Mouse (Mus musculus) hindbrain, embryonic 11.5 days (tissue): ENCODE measurements around the gene Sec31a. TPM values are rescaled to one million over a fixed set of nuclear protein-coding genes. Genes with fewer than 3 reads are reported as not detected.

Source experiments
- ATAC-seq: fragments of 200-750 bp; cut with Nextera tagmentation; 2 replicates; pipeline ENCODE4 v1.8.0; 2017; ENCODE audit warnings: mild to moderate bottlenecking, moderate TSS enrichment, moderate library complexity; ENCODE audit not compliant: low FRiP score
- DNase-seq: peaks from one replicate; pipeline ENCODE4 v3.0.0-alpha.2; 2015; ENCODE audit warnings: low spot score
- H3K27ac ChIP-seq: fragments of 300-500 bp; sonication (generic); 2 replicates; pipeline ENCODE4 v1.5.1; 2014; ENCODE audit warnings: mild to moderate bottlenecking, low read depth, low read length
- H3K27me3 ChIP-seq: fragments of 300-500 bp; sonication (generic); 2 replicates; pipeline ENCODE4 v1.6.1; 2014; ENCODE audit warnings: mild to moderate bottlenecking, low read length, moderate library complexity, mixed read lengths; ENCODE audit not compliant: control insufficient read depth, insufficient read depth
- H3K36me3 ChIP-seq: fragments of 300-500 bp; sonication (generic); 2 replicates; pipeline ENCODE4 v1.6.1; 2014; ENCODE audit warnings: mild to moderate bottlenecking, low read length, moderate library complexity, mixed read lengths; ENCODE audit not compliant: control insufficient read depth, insufficient read depth
- H3K4me1 ChIP-seq: fragments of 300-500 bp; sonication (generic); replicated peaks from 2 replicates; pipeline ENCODE4 v1.6.1; 2014; ENCODE audit warnings: low read length, mixed read lengths; ENCODE audit not compliant: control insufficient read depth, insufficient read depth
- H3K4me2 ChIP-seq: fragments of 300-500 bp; sonication (generic); replicated peaks from 2 replicates; pipeline ENCODE4 v1.6.1; 2014; ENCODE audit warnings: mild to moderate bottlenecking, low read depth, low read length
- H3K4me3 ChIP-seq: fragments of 300-500 bp; sonication (generic); 2 replicates; pipeline ENCODE4 v1.5.1; 2014; ENCODE audit warnings: low read depth, low read length
- H3K9ac ChIP-seq: fragments of 300-500 bp; sonication (generic); 2 replicates; pipeline ENCODE4 v1.6.1; 2014; ENCODE audit warnings: low read depth, low read length
- H3K9me3 ChIP-seq: fragments of 300-500 bp; sonication (generic); 2 replicates; pipeline ENCODE4 v1.6.1; 2016; ENCODE audit warnings: low read length; ENCODE audit not compliant: control insufficient read depth
- WGBS: fragments of 180-500 bp; shearing (Covaris S2); extraction: QIAGEN DNeasy Blood & Tissue Kit; methylation state at CpG from one replicate; pipeline ENCODE4 v1.1.7; 2014; 5-methylcytosine and 5-hydroxymethylcytosine counted together
- polyA plus RNA-seq: library from polyadenylated mRNA; unstranded; fragments of >200 nt; fragmentation: Nextera tagmentation; extraction: Ambion mirVana; gene quantifications from 2 replicates; pipeline ENCODE4 v1.2.1, GENCODE M21; 2014

The Sec31a gene
- polyA plus RNA-seq, 1 experiment from 2014 or later, result 107 TPM

- no peak overlapping the region for H3K4me3 ChIP-seq
- no peaks in the 10 kb centered on the region for H3K4me1 ChIP-seq
- H3K9ac ChIP-seq, result no peak overlapping the region
- WGBS, result 97% methylated on average over 18 of the region's 18 CpGs
- 0 out of 2 replicates have a peak, but pooled peaks cover 14% of the 10 kb centered on the region for H3K36me3 ChIP-seq
- no peak overlapping the region for H3K27ac ChIP-seq
- no peaks in the 10 kb centered on the region for H3K27me3 ChIP-seq
- ATAC-seq (no peak), DNase-seq (no peak)
- no peak overlapping the region for H3K4me2 ChIP-seq
- no peaks in the 10 kb centered on the region for H3K9me3 ChIP-seq
Observed at GRCm38 (mm10) chr5:100383782-100384510, 32.1 kb downstream of the Sec31a start.

DNA sequence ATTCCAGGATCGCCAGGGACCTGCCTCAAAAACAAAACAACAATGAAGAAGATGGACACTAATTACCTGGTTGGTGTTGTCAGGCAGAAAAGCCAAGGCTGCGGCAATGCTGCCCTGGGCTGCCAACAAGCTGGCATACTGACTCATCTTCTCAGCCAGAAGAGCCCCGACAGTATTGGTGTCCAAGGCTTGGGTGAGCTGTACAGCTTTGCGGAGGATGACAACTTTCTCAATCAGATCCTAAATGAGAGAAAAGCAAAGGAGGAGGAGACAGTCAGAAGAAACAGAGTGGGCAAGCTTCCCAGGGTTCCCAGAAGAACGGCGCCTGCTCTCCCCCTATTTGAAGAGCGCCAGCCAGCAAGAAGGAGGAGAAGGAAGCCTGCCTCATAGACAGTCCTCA is 34.9 kb downstream of the Sec31a start:
- H3K27ac ChIP-seq, result no peak overlapping the region
- no peak overlapping the region for H3K4me3 ChIP-seq
- ATAC-seq, result no peak
- H3K4me1 ChIP-seq, result no peaks in the 10 kb centered on the region
- 96% methylated on average over 7 of the region's 7 CpGs for WGBS
- no peak overlapping the region for H3K9ac ChIP-seq
- H3K9me3 ChIP-seq, result no peaks in the 10 kb centered on the region
- 0 out of 2 replicates have a peak, but pooled peaks cover 14% of the 10 kb centered on the region for H3K36me3 ChIP-seq
- no peak overlapping the region for H3K4me2 ChIP-seq
- no peaks in the 10 kb centered on the region for H3K27me3 ChIP-seq
- DNase-seq, result no peak

GRCm38 (mm10) chr5:100380277-100380676 is 35.8 kb downstream of the Sec31a start:
- ATAC-seq (no peak), DNase-seq (no peak)
- Histone ChIP-seq H3K27ac (no peak overlapping the region), H3K9me3 (no peaks in the 10 kb centered on the region), H3K9ac (no peak overlapping the region), H3K4me2 (no peak overlapping the region), H3K36me3 (0 out of 2 replicates have a peak, but pooled peaks cover 12% of the 10 kb centered on the region), H3K4me1 (no peaks in the 10 kb centered on the region), H3K4me3 (no peak overlapping the region), H3K27me3 (no peaks in the 10 kb centered on the region)
- 93% methylated on average over 5 of the region's 5 CpGs for WGBS

DNA sequence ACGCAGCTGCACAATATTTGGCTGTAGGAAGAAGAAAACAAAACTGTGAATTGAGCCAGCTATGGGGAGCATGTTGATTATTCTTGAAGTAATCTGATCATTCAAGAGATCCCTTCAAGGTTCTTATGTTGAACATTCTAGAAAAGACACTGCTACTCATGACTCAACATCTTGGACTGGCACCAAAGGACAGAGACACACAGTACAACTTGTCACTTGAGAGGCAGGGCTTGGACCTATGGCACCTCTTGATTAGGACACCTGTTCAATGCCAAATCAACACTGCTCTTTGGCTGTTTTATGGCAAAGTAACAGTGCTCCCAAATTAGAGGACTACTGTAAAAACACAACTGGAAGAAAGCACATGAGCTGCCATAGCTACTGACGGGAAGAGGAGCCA is 37.1 kb downstream of the Sec31a start:
- DNase-seq (no peak), ATAC-seq (no peak)
- Histone ChIP-seq H3K27me3 (no peaks in the 10 kb centered on the region), H3K9ac (no peak overlapping the region), H3K36me3 (0 out of 2 replicates have a peak, but pooled peaks cover 9% of the 10 kb centered on the region), H3K4me1 (no peaks in the 10 kb centered on the region), H3K27ac (no peak overlapping the region), H3K9me3 (no peaks in the 10 kb centered on the region), H3K4me3 (no peak overlapping the region), H3K4me2 (no peak overlapping the region)
- 88% methylated on average over 2 of the region's 2 CpGs for WGBS

GRCm38 (mm10) chr5:100378211-100378610 is 37.8 kb downstream of the Sec31a start:
- no peaks in the 10 kb centered on the region for H3K4me1 ChIP-seq
- no peak for DNase-seq
- H3K9me3 ChIP-seq, result no peaks in the 10 kb centered on the region
- no peak overlapping the region for H3K4me2 ChIP-seq
- 95% methylated on average over 5 of the region's 5 CpGs for WGBS
- no peaks in the 10 kb centered on the region for H3K27me3 ChIP-seq
- no peak overlapping the region for H3K27ac ChIP-seq
- H3K4me3 ChIP-seq, result no peak overlapping the region
- H3K36me3 ChIP-seq, result 0 out of 2 replicates have a peak, but pooled peaks cover 10% of the 10 kb centered on the region
- ATAC-seq, result no peak
- H3K9ac ChIP-seq, result no peak overlapping the region

DNA sequence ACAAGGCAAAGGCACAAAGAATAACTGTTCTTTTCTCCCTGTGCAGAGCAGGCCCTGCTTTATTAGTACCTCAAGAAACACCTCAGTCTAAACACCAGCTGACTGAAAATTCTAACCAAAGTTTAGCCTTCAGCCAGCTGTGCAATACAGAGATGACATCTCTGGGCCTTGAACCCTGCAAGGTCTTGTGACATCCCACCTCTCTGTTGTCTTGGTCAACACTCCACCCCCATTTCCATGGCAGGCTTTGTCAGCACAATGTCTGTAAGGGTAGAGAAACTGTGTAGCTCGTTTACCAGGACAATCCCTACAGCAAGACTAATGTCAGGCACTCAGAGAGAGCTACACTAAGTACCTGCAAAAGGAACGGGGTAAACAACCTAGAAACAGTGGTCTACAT is 38.7 kb downstream of the Sec31a start:
- Histone ChIP-seq H3K27ac (no peak overlapping the region), H3K36me3 (0 out of 2 replicates have a peak, but pooled peaks cover 10% of the 10 kb centered on the region), H3K9me3 (no peaks in the 10 kb centered on the region), H3K4me2 (no peak overlapping the region), H3K4me3 (no peak overlapping the region), H3K9ac (no peak overlapping the region), H3K27me3 (no peaks in the 10 kb centered on the region), H3K4me1 (no peaks in the 10 kb centered on the region)
- ATAC-seq (no peak), DNase-seq (no peak)
- WGBS, result 81% methylated on average over 2 of the region's 2 CpGs

- no peak overlapping the region for H3K9ac ChIP-seq
- H3K9me3 ChIP-seq, result no peaks in the 10 kb centered on the region
- H3K4me2 ChIP-seq, result no peak overlapping the region
- no peaks in the 10 kb centered on the region for H3K4me1 ChIP-seq
- H3K36me3 ChIP-seq, result 0 out of 2 replicates have a peak, but pooled peaks cover 3% of the 10 kb centered on the region
- no peak for ATAC-seq
- no peak overlapping the region for H3K27ac ChIP-seq
- no peaks in the 10 kb centered on the region for H3K27me3 ChIP-seq
- WGBS, result 87% methylated on average over 2 of the region's 2 CpGs
- H3K4me3 ChIP-seq, result no peak overlapping the region
- DNase-seq, result no peak
Observed at GRCm38 (mm10) chr5:100374703-100375102, 41.3 kb downstream of the Sec31a start.

DNA sequence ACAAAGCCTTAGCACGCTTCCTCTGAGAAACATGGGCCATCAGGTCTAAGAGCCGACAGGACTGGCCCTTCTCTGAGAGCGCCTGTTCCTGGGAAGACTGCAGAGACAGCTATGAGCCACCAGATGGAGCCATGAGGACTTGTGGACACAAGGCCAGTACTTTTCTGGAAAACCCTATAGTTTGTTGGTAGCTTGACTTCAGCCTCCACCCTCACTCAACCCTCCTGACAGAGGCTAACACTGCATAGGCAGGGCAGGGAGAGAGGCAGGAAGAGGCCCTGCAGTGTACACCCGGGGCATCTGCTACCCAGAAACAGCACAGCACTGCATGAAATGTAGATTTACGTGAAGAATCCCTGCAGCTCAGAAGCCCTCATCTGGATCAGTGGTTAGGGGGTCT is 42.1 kb downstream of the Sec31a start:
- H3K9me3 ChIP-seq, result no peaks in the 10 kb centered on the region
- no peaks in the 10 kb centered on the region for H3K4me1 ChIP-seq
- 57% methylated on average over 5 of the region's 5 CpGs for WGBS
- H3K36me3 ChIP-seq, result 0 out of 2 replicates have a peak, but pooled peaks cover 3% of the 10 kb centered on the region
- ATAC-seq (no peak), DNase-seq (peak; percentile 60)
- no peak overlapping the region for H3K9ac ChIP-seq
- no peaks in the 10 kb centered on the region for H3K27me3 ChIP-seq
- no peak overlapping the region for H3K4me3 ChIP-seq
- no peak overlapping the region for H3K4me2 ChIP-seq
- no peak overlapping the region for H3K27ac ChIP-seq

GRCm38 (mm10) chr5:100370919-100371318 is 45.1 kb downstream of the Sec31a start:
- WGBS, result 81% methylated on average over 1 of the region's 1 CpGs
- ATAC-seq (no peak), DNase-seq (no peak)
- Histone ChIP-seq H3K27me3 (no peaks in the 10 kb centered on the region), H3K4me1 (no peaks in the 10 kb centered on the region), H3K27ac (no peak overlapping the region), H3K9me3 (no peaks in the 10 kb centered on the region), H3K9ac (no peak overlapping the region), H3K4me2 (no peak overlapping the region), H3K4me3 (no peak overlapping the region), H3K36me3 (0 out of 2 replicates have a peak, but pooled peaks cover 3% of the 10 kb centered on the region)
